Mouse (Mus musculus): ENCODE measurements at regions not wholly inside any gene's neighbourhood (a gene's known extent, or its start where the extent isn't known, plus 50 kb on each side); places are given as distances from the start of the nearest gene placed in this dataset.

DNA sequence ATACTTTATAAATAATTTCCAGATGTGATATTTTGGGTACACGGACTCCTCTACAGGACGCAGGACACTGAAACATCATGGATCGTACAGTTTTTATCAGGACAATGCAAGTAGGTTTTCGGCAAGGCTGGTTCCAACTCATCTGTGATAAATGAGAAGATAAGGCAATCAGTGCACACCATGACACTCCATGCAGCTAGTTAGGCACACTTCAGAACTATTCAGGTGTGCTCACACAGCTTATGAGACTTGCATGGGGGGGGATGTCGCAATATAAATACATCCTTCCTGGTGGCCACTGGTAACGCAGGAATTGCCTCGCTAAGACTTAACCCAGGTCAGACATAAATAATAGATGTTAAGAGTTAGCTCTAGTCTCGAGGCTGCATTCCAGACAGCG is 77.3 kb upstream of the Dnajc24 start:
- Histone ChIP-seq H3K4me1 (ENCODE audit: control insufficient read depth, insufficient read depth, low read length) (no peaks in the 10 kb centered on the region), H3K27ac (replicated peaks; ENCODE audit: low read depth, low read length) (no peak overlapping the region), H3K9ac (ENCODE audit: low read length) (no peak overlapping the region), H3K4me2 (ENCODE audit: low read depth, severe bottlenecking) (no peak overlapping the region), H3K27me3 (ENCODE audit: control insufficient read depth, insufficient read depth, low read length) (no peaks in the 10 kb centered on the region), H3K36me3 (ENCODE audit: control insufficient read depth, insufficient read depth, low read length) (no peaks in the 10 kb centered on the region), H3K9me3 (ENCODE audit: control insufficient read depth, low read length) (no peaks in the 10 kb centered on the region), H3K4me3 (ENCODE audit: low read depth, low read length) (no peak overlapping the region)
- DNase-seq (ENCODE audit: low spot score) (no peak), ATAC-seq (ENCODE audit: insufficient number of reproducible peaks, low FRiP score, low TSS enrichment, low read depth) (no peak)
- 64% methylated on average over 9 of the region's 9 CpGs for WGBS

DNA sequence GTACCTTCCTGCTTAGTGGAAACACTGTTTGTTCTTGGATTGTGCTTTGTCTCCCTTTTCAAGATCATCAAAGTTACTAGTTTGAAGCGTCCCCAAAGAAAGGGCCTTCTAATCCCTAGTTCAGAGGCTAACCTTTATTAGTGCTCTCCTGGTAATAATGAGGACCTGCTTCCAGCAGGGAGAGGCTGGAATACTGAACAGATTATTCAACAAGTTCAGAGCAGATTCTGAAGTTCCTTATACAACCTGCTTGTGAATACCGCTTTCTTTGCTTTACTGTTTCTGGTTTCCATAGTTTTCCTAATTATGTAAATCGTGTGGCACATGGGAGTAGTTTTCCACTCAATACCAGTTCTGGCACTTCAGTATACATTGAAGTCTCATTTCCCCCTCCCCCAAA is 75.2 kb upstream of the Dnajc24 start:
- H3K27me3 ChIP-seq (ENCODE audit: control insufficient read depth, insufficient read depth, low read length) = no peaks in the 10 kb centered on the region
- no peaks in the 10 kb centered on the region for H3K36me3 ChIP-seq (ENCODE audit: control insufficient read depth, insufficient read depth, low read length)
- no peaks in the 10 kb centered on the region for H3K4me1 ChIP-seq (ENCODE audit: control insufficient read depth, insufficient read depth, low read length)
- H3K27ac ChIP-seq (replicated peaks; ENCODE audit: low read depth, low read length) = no peak overlapping the region
- DNase-seq (ENCODE audit: low spot score) = no peak
- 55% methylated on average over 3 of the region's 3 CpGs for WGBS
- no peak for ATAC-seq (ENCODE audit: insufficient number of reproducible peaks, low FRiP score, low TSS enrichment, low read depth)
- no peak overlapping the region for H3K4me3 ChIP-seq (ENCODE audit: low read depth, low read length)
- H3K9ac ChIP-seq (ENCODE audit: low read length) = no peak overlapping the region
- H3K9me3 ChIP-seq (ENCODE audit: control insufficient read depth, low read length) = no peaks in the 10 kb centered on the region
- H3K4me2 ChIP-seq (ENCODE audit: low read depth, severe bottlenecking) = no peak overlapping the region

DNA sequence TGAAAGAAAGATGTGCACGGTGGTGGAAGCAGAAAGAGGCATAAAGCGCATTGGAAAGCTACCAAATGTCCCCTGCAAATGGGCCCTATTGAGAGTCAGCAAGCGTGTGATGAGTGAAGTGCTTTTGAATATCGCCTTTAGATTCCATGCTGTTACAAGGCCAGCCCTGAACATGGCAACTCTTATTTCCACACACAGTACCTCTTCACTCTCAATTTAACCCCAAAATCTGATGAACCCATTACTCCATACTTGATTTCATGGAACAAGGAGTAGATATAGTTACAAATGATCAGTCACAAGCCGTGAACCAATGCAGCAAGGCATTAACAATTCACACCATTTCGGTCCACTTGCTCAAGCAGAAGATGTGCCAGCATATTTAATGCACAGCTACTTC is 71.1 kb upstream of the Dnajc24 start:
- no peak overlapping the region for H3K4me2 ChIP-seq (ENCODE audit: low read depth, severe bottlenecking)
- no peak overlapping the region for H3K4me3 ChIP-seq (ENCODE audit: low read depth, low read length)
- H3K4me1 ChIP-seq (ENCODE audit: control insufficient read depth, insufficient read depth, low read length) = no peaks in the 10 kb centered on the region
- DNase-seq (ENCODE audit: low spot score) (no peak), ATAC-seq (ENCODE audit: insufficient number of reproducible peaks, low FRiP score, low TSS enrichment, low read depth) (no peak)
- H3K27ac ChIP-seq (replicated peaks; ENCODE audit: low read depth, low read length) = no peak overlapping the region
- H3K36me3 ChIP-seq (ENCODE audit: control insufficient read depth, insufficient read depth, low read length) = no peaks in the 10 kb centered on the region
- no peak overlapping the region for H3K9ac ChIP-seq (ENCODE audit: low read length)
- H3K9me3 ChIP-seq (ENCODE audit: control insufficient read depth, low read length) = no peaks in the 10 kb centered on the region
- H3K27me3 ChIP-seq (ENCODE audit: control insufficient read depth, insufficient read depth, low read length) = no peaks in the 10 kb centered on the region
- 92% methylated on average over 6 of the region's 6 CpGs for WGBS

DNA sequence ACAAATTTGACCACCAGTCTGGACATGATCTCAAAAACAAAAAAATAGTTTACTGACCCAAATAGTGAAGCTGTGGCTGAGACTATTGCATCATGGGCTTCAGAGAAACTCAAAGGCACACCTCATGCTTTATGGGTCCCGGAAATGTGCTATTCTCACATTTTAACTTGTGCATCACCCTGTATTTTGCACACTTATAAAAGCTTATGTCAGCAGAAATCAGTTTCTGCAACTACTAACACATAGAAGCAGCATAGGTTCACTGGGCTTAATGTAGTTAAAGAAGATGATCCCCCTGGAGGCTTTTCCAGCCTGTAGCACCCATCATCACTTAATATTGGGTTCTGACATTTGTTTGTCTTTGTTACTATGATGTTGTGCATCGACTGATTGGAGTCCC is 61.0 kb upstream of the Dnajc24 start:
- H3K9me3 ChIP-seq (ENCODE audit: control insufficient read depth, low read length) = no peaks in the 10 kb centered on the region
- H3K36me3 ChIP-seq (ENCODE audit: control insufficient read depth, insufficient read depth, low read length) = no peaks in the 10 kb centered on the region
- H3K4me1 ChIP-seq (ENCODE audit: control insufficient read depth, insufficient read depth, low read length) = no peaks in the 10 kb centered on the region
- H3K27me3 ChIP-seq (ENCODE audit: control insufficient read depth, insufficient read depth, low read length) = no peaks in the 10 kb centered on the region
- no peak overlapping the region for H3K27ac ChIP-seq (replicated peaks; ENCODE audit: low read depth, low read length)
- ATAC-seq (ENCODE audit: insufficient number of reproducible peaks, low FRiP score, low TSS enrichment, low read depth) (no peak), DNase-seq (ENCODE audit: low spot score) (no peak)
- WGBS = 87% methylated on average over 2 of the region's 2 CpGs
- H3K9ac ChIP-seq (ENCODE audit: low read length) = no peak overlapping the region
- no peak overlapping the region for H3K4me3 ChIP-seq (ENCODE audit: low read depth, low read length)
- no peak overlapping the region for H3K4me2 ChIP-seq (ENCODE audit: low read depth, severe bottlenecking)

Measured in limb, embryonic 11.5 days (tissue).